Mouse (Mus musculus) hindbrain, embryonic 12.5 days (tissue): ENCODE measurements around the gene Thap4. TPM values are rescaled to one million over a fixed set of nuclear protein-coding genes. Genes with fewer than 3 reads are reported as not detected.

Source experiments
- ATAC-seq: fragments of 200-750 bp; cut with Nextera tagmentation; 2 replicates; pipeline ENCODE4 v1.8.0; 2017; ENCODE audit warnings: moderate TSS enrichment; ENCODE audit not compliant: low FRiP score
- H3K27ac ChIP-seq: fragments of 300-500 bp; sonication (generic); 2 replicates; pipeline ENCODE4 v1.5.1; 2016; ENCODE audit warnings: mild to moderate bottlenecking
- H3K27me3 ChIP-seq: fragments of 300-500 bp; sonication (generic); 2 replicates; pipeline ENCODE4 v1.6.1; 2016; ENCODE audit warnings: mild to moderate bottlenecking
- H3K36me3 ChIP-seq: fragments of 300-500 bp; sonication (generic); 2 replicates; pipeline ENCODE4 v1.6.1; 2016; ENCODE audit warnings: mild to moderate bottlenecking
- H3K4me1 ChIP-seq: fragments of 300-500 bp; sonication (generic); 2 replicates; pipeline ENCODE4 v1.6.1; 2016
- H3K4me2 ChIP-seq: fragments of 300-500 bp; sonication (generic); replicated peaks from 2 replicates; pipeline ENCODE4 v1.6.1; 2016; ENCODE audit warnings: mild to moderate bottlenecking
- H3K4me3 ChIP-seq: fragments of 300-500 bp; sonication (generic); 2 replicates; pipeline ENCODE4 v1.5.1; 2016; ENCODE audit warnings: mild to moderate bottlenecking
- H3K9ac ChIP-seq: fragments of 300-500 bp; sonication (generic); 2 replicates; pipeline ENCODE4 v1.6.1; 2016; ENCODE audit warnings: mild to moderate bottlenecking, moderate library complexity
- H3K9me3 ChIP-seq: fragments of 300-500 bp; sonication (generic); replicated peaks from 2 replicates; pipeline ENCODE4 v1.6.1; 2016; ENCODE audit warnings: mild to moderate bottlenecking
- WGBS: fragments of 180-500 bp; shearing (Covaris S2); methylation state at CpG from one replicate; pipeline ENCODE4 v1.1.7; 2016; 5-methylcytosine and 5-hydroxymethylcytosine counted together
- polyA plus RNA-seq: library from polyadenylated mRNA; unstranded; fragments of >200 nt; fragmentation: Nextera tagmentation; extraction: Ambion mirVana; gene quantifications from 2 replicates; pipeline ENCODE4 v1.2.1, GENCODE M21; 2016

Gene Thap4
- polyA plus RNA-seq, 1 experiment from 2014 or later, result 39.5 TPM

DNA sequence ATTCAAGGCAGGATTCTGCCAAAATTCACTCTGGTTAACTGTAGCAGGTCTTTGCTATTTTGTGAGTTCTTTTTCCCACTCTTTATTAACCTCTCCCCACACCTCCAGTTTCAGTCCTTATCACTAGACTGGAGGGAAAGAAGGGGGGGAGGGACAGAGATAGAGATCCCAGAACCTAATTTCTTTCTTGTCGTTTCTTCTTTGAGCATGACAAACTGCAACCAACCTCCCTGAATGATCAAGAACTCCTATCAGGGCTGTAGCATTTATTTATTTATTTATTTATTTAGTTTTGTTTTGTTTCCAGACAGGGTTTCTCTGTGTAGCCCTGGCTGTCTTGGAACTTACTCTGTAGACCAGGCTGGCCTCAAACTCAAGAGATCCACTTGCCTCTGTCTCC, 52.6 kb downstream of the Thap4 start:
- H3K9ac ChIP-seq, result no peak overlapping the region
- H3K9me3 ChIP-seq, result no peaks in the 10 kb centered on the region
- no peak for ATAC-seq
- H3K27ac ChIP-seq, result no peak overlapping the region
- H3K4me2 ChIP-seq, result no peak overlapping the region
- H3K27me3 ChIP-seq, result no peaks in the 10 kb centered on the region
- H3K4me1 ChIP-seq, result no peaks in the 10 kb centered on the region
- 90% methylated on average over 1 of the region's 1 CpGs for WGBS
- peaks cover 15% of the 10 kb centered on the region for H3K36me3 ChIP-seq
- H3K4me3 ChIP-seq, result no peak overlapping the region

DNA sequence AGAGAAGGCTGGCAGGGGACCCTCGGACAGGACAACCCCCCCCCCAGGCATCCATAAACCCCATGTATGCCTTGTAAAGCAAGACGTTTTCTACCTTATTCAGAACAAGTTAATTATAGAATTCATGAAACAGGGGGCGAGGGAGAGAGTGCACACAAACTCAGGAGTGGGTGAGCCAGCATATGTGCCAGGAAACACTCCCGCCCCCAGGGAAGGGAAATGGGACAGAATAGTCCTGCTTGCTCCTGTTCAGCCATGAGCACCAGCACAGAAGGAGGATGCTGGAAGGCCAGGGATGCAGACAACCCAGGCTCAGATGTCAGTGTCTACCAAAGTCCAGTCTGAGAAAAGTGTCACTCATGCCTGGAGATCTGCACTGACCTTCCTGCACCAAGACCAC, 55.5 kb downstream of the Thap4 start:
- Histone ChIP-seq H3K9ac (no peak overlapping the region), H3K4me3 (no peak overlapping the region), H3K4me2 (no peak overlapping the region), H3K4me1 (no peaks in the 10 kb centered on the region), H3K36me3 (peaks cover 8% of the 10 kb centered on the region), H3K9me3 (no peaks in the 10 kb centered on the region), H3K27me3 (no peaks in the 10 kb centered on the region), H3K27ac (no peak overlapping the region)
- WGBS, result 89% methylated on average over 4 of the region's 4 CpGs
- ATAC-seq, result no peak

DNA sequence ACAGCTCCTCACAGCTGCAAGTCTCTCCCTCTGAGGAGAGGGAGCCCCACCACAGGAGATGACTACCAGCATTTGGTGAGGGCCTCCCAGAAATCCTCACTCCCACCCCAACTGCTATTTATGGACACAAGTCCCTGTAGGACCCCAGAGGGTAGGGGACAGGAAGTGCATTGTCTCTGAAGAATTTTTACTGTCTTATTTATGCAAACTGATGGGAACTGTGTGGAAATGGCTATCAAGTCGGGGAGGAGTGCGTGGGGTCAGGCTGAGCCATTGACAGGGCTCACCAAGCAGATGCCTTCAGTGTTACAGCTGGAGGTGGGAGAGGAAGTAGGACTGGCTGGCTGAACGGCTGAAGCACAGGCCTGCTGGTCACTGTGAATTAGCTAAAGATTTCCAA, 57.3 kb downstream of the Thap4 start:
- H3K36me3 ChIP-seq, result peaks cover 8% of the 10 kb centered on the region
- H3K9me3 ChIP-seq, result no peaks in the 10 kb centered on the region
- no peak overlapping the region for H3K9ac ChIP-seq
- no peaks in the 10 kb centered on the region for H3K27me3 ChIP-seq
- H3K4me1 ChIP-seq, result no peaks in the 10 kb centered on the region
- ATAC-seq, result no peak
- WGBS, result 56% methylated on average over 3 of the region's 3 CpGs
- no peak overlapping the region for H3K27ac ChIP-seq
- H3K4me2 ChIP-seq, result no peak overlapping the region
- no peak overlapping the region for H3K4me3 ChIP-seq

DNA sequence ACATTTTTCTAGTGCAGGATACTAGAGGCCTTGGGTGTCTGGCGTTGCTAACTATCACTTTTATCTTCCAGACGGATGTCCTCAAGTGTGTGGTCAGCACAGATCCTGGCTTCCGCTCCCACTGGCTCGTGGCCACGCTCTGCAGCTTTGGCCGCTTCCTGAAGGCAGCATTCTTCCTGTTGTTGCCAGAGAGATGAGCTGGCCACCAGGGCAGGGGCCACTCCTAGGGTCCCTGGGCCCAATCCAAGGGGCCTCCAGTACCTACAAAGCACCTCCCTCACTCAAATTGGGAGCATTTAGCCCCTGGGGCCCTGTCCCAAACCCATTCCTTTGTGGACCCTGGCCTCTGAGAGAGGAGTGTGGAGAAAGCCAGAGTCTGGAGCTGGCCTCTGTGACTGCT, 59.7 kb downstream of the Thap4 start:
- no peaks in the 10 kb centered on the region for H3K27me3 ChIP-seq
- H3K36me3 ChIP-seq, result peaks cover 15% of the 10 kb centered on the region
- H3K9me3 ChIP-seq, result no peaks in the 10 kb centered on the region
- H3K27ac ChIP-seq, result no peak overlapping the region
- no peak overlapping the region for H3K4me3 ChIP-seq
- no peak overlapping the region for H3K4me2 ChIP-seq
- H3K9ac ChIP-seq, result no peak overlapping the region
- no peak for ATAC-seq
- no peaks in the 10 kb centered on the region for H3K4me1 ChIP-seq
- 89% methylated on average over 6 of the region's 6 CpGs for WGBS

DNA sequence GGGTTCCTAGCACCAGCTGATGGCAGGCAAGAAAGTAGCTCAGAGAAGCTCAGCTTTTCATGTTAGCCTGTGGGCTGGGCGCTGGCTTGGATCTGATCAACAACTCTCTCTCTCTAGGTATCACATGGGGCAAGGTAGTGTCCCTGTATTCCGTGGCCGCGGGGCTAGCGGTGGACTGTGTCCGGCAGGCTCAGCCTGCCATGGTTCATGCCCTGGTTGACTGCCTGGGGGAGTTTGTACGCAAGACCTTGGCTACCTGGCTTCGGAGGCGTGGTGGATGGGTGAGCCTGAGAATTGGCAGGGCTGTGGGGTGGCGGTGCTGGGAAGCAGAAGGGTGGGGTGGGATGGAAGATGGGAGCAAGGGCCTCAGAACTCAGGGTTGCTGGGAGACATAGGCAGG, 60.7 kb downstream of the Thap4 start:
- Histone ChIP-seq H3K27me3 (no peaks in the 10 kb centered on the region), H3K9ac (no peak overlapping the region), H3K4me3 (no peak overlapping the region), H3K27ac (no peak overlapping the region), H3K36me3 (peaks cover 15% of the 10 kb centered on the region), H3K4me2 (no peak overlapping the region), H3K4me1 (no peaks in the 10 kb centered on the region), H3K9me3 (no peaks in the 10 kb centered on the region)
- no peak for ATAC-seq
- 97% methylated on average over 10 of the region's 10 CpGs for WGBS

DNA sequence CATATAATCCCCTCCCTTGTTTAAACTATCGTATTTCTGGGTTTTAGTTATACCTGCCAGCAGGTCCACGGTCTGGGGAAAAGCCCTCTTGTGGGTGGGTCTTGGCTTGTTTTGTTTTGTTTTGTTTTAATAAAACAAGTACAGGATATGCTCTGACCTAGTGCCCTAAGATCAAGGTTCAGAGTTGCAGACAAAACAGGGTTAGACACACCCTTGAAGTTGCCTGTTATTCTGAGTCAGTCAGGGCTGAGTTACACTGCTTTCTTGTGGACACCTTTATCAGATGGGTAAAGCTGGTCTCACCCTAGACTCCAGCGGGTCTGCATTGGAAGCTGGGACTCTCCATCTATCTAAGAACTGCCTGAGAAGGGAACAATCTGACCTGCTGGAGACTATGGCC, 61.2 kb downstream of the Thap4 start:
- Histone ChIP-seq H3K36me3 (peaks cover 15% of the 10 kb centered on the region), H3K9ac (no peak overlapping the region), H3K27ac (no peak overlapping the region), H3K4me2 (no peak overlapping the region), H3K4me3 (no peak overlapping the region), H3K4me1 (no peaks in the 10 kb centered on the region), H3K9me3 (no peaks in the 10 kb centered on the region), H3K27me3 (no peaks in the 10 kb centered on the region)
- no peak for ATAC-seq
- WGBS, result 87% methylated on average over 3 of the region's 3 CpGs

DNA sequence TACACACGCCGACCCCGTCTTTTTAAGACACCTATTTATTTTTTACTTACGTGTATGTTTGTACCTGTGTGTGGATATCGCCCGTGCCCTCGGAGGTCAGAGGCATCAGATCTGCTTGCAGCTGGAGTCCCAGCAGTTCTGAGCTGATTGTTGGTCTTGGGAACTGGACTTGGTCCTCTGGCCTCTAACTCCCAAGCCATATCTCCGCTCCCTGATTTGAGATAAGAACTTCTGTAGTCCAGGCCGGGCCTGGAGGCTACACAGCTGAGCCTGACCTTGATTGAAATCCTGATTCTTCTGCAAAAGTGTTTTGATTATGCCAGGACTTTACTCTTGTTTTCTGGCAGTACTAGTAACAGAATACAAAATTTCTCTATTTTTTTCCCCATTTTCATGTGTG, 61.9 kb downstream of the Thap4 start:
- 95% methylated on average over 9 of the region's 9 CpGs for WGBS
- H3K4me3 ChIP-seq, result no peak overlapping the region
- H3K9me3 ChIP-seq, result no peaks in the 10 kb centered on the region
- no peaks in the 10 kb centered on the region for H3K27me3 ChIP-seq
- no peak overlapping the region for H3K9ac ChIP-seq
- no peak overlapping the region for H3K4me2 ChIP-seq
- no peak for ATAC-seq
- H3K4me1 ChIP-seq, result 0 out of 2 replicates have a peak, but pooled peaks cover 4% of the 10 kb centered on the region
- H3K27ac ChIP-seq, result no peak overlapping the region
- H3K36me3 ChIP-seq, result peaks cover 15% of the 10 kb centered on the region

DNA sequence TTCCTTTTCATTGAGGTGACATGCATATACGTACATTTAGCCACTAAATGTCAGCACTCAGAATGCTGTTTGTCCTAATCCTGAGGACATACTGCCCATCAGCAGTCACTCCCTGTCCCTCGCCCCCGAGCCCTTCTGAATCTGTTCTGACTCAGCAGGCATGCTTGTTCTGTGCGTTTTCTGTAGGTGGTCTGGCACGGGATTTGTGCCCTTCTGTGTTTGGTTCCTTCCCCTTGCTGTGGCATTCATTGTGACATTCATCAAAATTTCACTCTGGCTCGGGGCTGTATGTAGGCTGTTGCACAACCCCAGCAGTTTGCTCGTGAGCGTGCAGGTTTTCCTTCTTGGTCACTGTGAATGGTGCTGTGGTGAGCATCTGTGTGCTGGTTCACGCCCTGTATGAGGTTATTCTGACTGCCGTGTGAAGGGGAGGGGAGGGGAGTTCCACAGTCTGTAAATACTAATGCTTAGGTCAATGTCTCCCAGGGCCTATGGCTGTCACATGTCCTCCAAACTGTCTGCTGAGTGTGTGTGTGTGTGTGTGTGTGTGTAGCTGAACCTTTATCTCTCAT, 62.8 kb downstream of the Thap4 start:
- Histone ChIP-seq H3K9ac (no peak overlapping the region), H3K9me3 (no peaks in the 10 kb centered on the region), H3K4me2 (no peak overlapping the region), H3K4me1 (peaks cover 7% of the 10 kb centered on the region; the same call in 1 of the 2 replicates), H3K27me3 (no peaks in the 10 kb centered on the region; the same call in 1 of the 2 replicates), H3K36me3 (peaks cover 15% of the 10 kb centered on the region), H3K4me3 (no peak overlapping the region), H3K27ac (no peak overlapping the region)
- no peak for ATAC-seq
- 74% methylated on average over 10 of the region's 10 CpGs for WGBS

DNA sequence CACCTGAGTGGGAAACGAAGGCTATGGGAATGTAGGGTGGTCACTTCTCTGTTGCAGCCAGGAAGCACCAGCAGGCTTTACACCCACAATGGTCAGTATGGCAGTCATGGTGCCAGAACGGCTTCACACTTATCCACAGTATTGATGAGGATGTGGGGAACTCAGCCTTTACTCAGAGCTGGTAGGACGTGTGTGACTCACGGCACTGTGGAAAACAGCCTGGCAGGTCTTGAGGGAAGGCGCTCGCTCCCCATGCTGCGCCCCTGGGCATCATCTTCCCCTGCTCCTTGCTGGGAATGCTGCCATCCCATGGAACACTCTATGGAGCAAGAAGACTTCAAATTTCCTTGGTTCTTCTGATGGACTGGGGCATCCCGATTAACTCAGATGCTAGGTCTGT, 63.6 kb downstream of the Thap4 start:
- H3K27me3 ChIP-seq, result peaks cover 5% of the 10 kb centered on the region; the same call in 1 of the 2 replicates
- no peak overlapping the region for H3K4me3 ChIP-seq
- H3K36me3 ChIP-seq, result peaks cover 15% of the 10 kb centered on the region
- no peak overlapping the region for H3K4me2 ChIP-seq
- no peak overlapping the region for H3K27ac ChIP-seq
- no peak overlapping the region for H3K9ac ChIP-seq
- no peak for ATAC-seq
- H3K4me1 ChIP-seq, result peaks cover 14% of the 10 kb centered on the region; the same call in 1 of the 2 replicates
- 91% methylated on average over 8 of the region's 8 CpGs for WGBS
- H3K9me3 ChIP-seq, result no peaks in the 10 kb centered on the region

DNA sequence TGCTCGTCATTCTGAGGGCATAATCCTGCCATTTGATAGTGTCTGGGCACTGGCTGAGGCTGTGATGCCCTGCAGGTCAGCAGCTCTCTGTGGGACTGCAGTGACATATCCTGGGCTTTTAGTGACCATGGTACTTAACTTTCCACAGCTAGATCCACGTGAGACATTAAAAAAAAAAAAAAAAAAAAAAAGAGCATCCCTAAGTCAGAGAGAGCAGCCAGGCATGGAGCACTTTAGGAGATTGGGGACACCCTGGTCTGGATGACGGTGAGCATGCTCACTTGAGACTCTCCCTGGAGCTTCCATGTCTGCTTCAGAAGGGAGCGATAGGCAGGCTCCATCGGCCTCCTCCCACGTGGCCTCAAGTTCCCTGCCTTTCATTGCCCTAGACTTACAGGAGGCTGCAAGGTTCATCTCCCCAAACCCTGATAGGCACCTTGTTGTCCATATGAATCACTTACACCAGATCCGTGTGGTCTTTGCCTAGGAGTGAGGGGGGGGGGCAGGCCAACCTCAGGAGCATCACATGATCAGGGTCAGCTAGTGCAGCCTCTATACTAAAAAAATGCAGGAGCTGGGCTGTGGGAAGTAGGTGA, 64.7 kb downstream of the Thap4 start:
- no peak overlapping the region for H3K27ac ChIP-seq
- 86% methylated on average over 7 of the region's 7 CpGs for WGBS
- H3K4me3 ChIP-seq, result no peak overlapping the region
- H3K4me1 ChIP-seq, result peaks cover 14% of the 10 kb centered on the region; the same call in 1 of the 2 replicates
- no peak overlapping the region for H3K4me2 ChIP-seq
- H3K36me3 ChIP-seq, result peaks cover 12% of the 10 kb centered on the region; the same call in 1 of the 2 replicates
- ATAC-seq, result no peak
- H3K27me3 ChIP-seq, result peaks cover 7% of the 10 kb centered on the region; the same call in 1 of the 2 replicates
- H3K9me3 ChIP-seq, result no peaks in the 10 kb centered on the region
- no peak overlapping the region for H3K9ac ChIP-seq

DNA sequence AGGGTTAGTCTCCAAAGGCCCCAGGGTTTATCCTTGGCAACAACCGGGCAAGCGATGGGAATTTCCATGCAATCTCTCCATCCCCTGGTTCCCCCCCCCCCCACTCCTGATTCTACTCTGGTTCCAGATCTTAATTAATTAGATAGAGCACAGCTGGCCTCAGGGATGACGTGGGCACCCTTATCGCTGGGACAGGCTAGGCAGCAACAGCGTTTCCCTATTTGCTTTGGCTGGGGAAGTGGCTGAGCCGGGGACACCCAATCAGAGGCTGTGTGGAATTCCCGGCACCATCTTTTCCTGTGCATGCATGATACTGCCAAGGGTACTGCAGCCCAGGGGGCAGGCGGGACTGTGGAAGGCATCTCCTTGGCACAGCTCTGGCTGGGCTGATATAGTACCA, 66.5 kb downstream of the Thap4 start:
- no peak overlapping the region for H3K9ac ChIP-seq
- WGBS, result 74% methylated on average over 8 of the region's 8 CpGs
- H3K4me2 ChIP-seq, result no peak overlapping the region
- no peak overlapping the region for H3K4me3 ChIP-seq
- H3K27ac ChIP-seq, result no peak overlapping the region
- no peaks in the 10 kb centered on the region for H3K9me3 ChIP-seq
- ATAC-seq, result no peak
- H3K4me1 ChIP-seq, result peaks cover 14% of the 10 kb centered on the region; the same call in 1 of the 2 replicates
- H3K36me3 ChIP-seq, result 0 out of 2 replicates have a peak, but pooled peaks cover 7% of the 10 kb centered on the region
- H3K27me3 ChIP-seq, result peaks cover 19% of the 10 kb centered on the region; the same call in 1 of the 2 replicates

DNA sequence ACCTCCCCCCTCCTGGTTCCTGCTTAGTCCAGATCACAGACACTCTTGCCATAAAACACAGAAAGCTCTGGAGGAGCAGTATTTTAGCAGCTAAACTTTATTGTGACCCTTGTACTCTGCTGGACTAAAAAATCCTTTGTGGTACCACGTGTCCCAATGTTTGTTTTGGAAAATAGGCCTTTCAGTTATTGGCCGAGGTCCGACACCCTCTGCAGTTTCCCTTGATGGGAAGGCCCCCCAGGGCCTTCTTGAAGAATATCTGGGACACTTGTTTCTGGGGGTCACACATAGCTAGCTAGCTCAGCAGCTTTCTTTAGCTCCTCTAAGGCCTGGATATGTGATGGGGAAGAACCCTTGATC, 67.7 kb downstream of the Thap4 start:
- no peak for ATAC-seq
- Histone ChIP-seq H3K9ac (peak overlapping the region; percentile 73), H3K36me3 (0 out of 2 replicates have a peak, but pooled peaks cover 7% of the 10 kb centered on the region), H3K27me3 (peaks cover 19% of the 10 kb centered on the region; the same call in 1 of the 2 replicates), H3K4me3 (peak overlapping the region; percentile 57), H3K4me2 (peak overlapping the region; percentile 82), H3K4me1 (peaks cover 14% of the 10 kb centered on the region; the same call in 1 of the 2 replicates), H3K27ac (peak overlapping the region; percentile 55; the same call in 1 of the 2 replicates), H3K9me3 (0 out of 2 replicates have a peak, but pooled peaks cover 4% of the 10 kb centered on the region)
- 54% methylated on average over 3 of the region's 3 CpGs for WGBS
